Mouse (Mus musculus): ENCODE measurements at regions not wholly inside any gene's neighbourhood (a gene's known extent, or its start where the extent isn't known, plus 50 kb on each side); places are given as distances from the start of the nearest gene placed in this dataset.

GRCm38 (mm10) chr17:68158172-68158651 lies 115.4 kb upstream of the L3mbtl4 start:
- TF ChIP-seq CTCF (IDR thresholded peaks at IDR 0.05; ENCODE audit: borderline replicate concordance, insufficient read depth, low read depth, low read length): no peak
- TF ChIP-seq POLR2A (IDR thresholded peaks at IDR 0.05; ENCODE audit: borderline replicate concordance, insufficient read depth, low read length): no peak

All from cerebellum, adult 2 months (tissue).